Mouse (Mus musculus) heart, postnatal 14 days (tissue): ENCODE results near the gene Scp2. TPM values are rescaled to one million over a fixed set of nuclear protein-coding genes. Genes with fewer than 3 reads are reported as not detected.

Experiments used
- microRNA-seq, 2 experiments: library from miRNA; unstranded; fragments of <30 nt; microRNA quantifications; one replicate each; pipeline ENCODE4 v1.2.0; 2021 to 2022
- total RNA-seq, 2 experiments: library from RNA; stranded (reverse); gene quantifications; 2 replicates each; pipeline ENCODE4 v1.2.3; 2021

Scp2 gene
- total RNA-seq, 2 experiments from 2014 or later = 227 to 235 TPM

Small RNA genes lying within 50 kb of the gene (microRNA-seq; reads per million reads assigned to microRNA genes)
- gene Mir6397 = 0 reads per million in 2 experiments

Other genes starting within 250 kb of the Scp2 start
- gene Cpt2, start 221.4 kb downstream of the Scp2 start, total RNA-seq = 100 to 1,000 TPM; 257 to 276 TPM
- under 1 TPM; 0.07 to 0.14 TPM for gene Slc1a7, start 176.7 kb downstream of the Scp2 start, total RNA-seq
- 10 to 100 TPM; 16.0 to 31.0 TPM for gene Podn, start 48.6 kb downstream of the Scp2 start, total RNA-seq
- gene Echdc2, start 20.4 kb upstream of the Scp2 start, total RNA-seq = 10 to 100 TPM; 31.4 to 31.9 TPM
- under 1 TPM; 0.12 TPM for gene Zyg11a, start 73.0 kb upstream of the Scp2 start, total RNA-seq
- 10 to 100 TPM; 37.6 to 39.1 TPM for gene Zyg11b, start 156.1 kb upstream of the Scp2 start, total RNA-seq
- 10 to 100 TPM; 41.1 TPM for gene Coa7, start 183.1 kb upstream of the Scp2 start, total RNA-seq
- not detected for gene Shisal2a, start 238.4 kb upstream of the Scp2 start, total RNA-seq